Mouse (Mus musculus): ENCODE measurements around the gene Ifi213. TPM values are rescaled to one million over a fixed set of nuclear protein-coding genes. Genes with fewer than 3 reads are reported as not detected.
"Not testable (repeated sequence)": the region's sequence is repeated elsewhere in the genome, so short reads cannot be mapped to it uniquely, and the experiment has no call there.

Gene Ifi213
- polyA plus RNA-seq (2014; fragmentation: Nextera tagmentation; extraction: Ambion mirVana), result not detected in 2 replicates

GRCm38 (mm10) chr1:173598838-173599494 is at the start of gene Ifi213:
Ifi213 (minus strand) TSS chr1:173599274.
- H3K36me3 ChIP-seq (ENCODE audit: control insufficient read depth, insufficient read depth, low read length); H3K4me1 ChIP-seq (ENCODE audit: control insufficient read depth, insufficient read depth, low read length); H3K27ac ChIP-seq (ENCODE audit: low read length); H3K9me3 ChIP-seq (ENCODE audit: control insufficient read depth, low read depth, low read length); H3K27me3 ChIP-seq (ENCODE audit: control insufficient read depth, insufficient read depth, low read length); H3K4me3 ChIP-seq (ENCODE audit: low read depth, low read length); H3K4me2 ChIP-seq (replicated peaks; ENCODE audit: low read depth, low read length); ATAC-seq (ENCODE audit: insufficient number of reproducible peaks, insufficient read depth, low FRiP score, low read depth); H3K9ac ChIP-seq (replicated peaks; ENCODE audit: low read depth, low read length): not testable (repeated sequence)
- WGBS, result 63% methylated on average over 3 of the region's 3 CpGs

GRCm38 (mm10) chr1:173645393-173645792 is 46.3 kb upstream of the Ifi213 start:
- WGBS, result 75% methylated on average over 2 of the region's 2 CpGs
- no peak for ATAC-seq (ENCODE audit: insufficient number of reproducible peaks, insufficient read depth, low FRiP score, low read depth)
- H3K36me3 ChIP-seq (ENCODE audit: control insufficient read depth, insufficient read depth, low read length), result no peaks in the 10 kb centered on the region

GRCm38 (mm10) chr1:173633969-173634645 is 35.0 kb upstream of the Ifi213 start:
- no peak for ATAC-seq (ENCODE audit: insufficient number of reproducible peaks, insufficient read depth, low FRiP score, low read depth)
- Histone ChIP-seq H3K4me2 (replicated peaks; ENCODE audit: low read depth, low read length) (no peak overlapping the region), H3K27ac (ENCODE audit: low read length) (no peak overlapping the region), H3K27me3 (ENCODE audit: control insufficient read depth, insufficient read depth, low read length) (no peaks in the 10 kb centered on the region), H3K9me3 (ENCODE audit: control insufficient read depth, low read depth, low read length) (no peaks in the 10 kb centered on the region), H3K36me3 (ENCODE audit: control insufficient read depth, insufficient read depth, low read length) (no peaks in the 10 kb centered on the region), H3K4me3 (ENCODE audit: low read depth, low read length) (no peak overlapping the region), H3K9ac (replicated peaks; ENCODE audit: low read depth, low read length) (no peak overlapping the region), H3K4me1 (ENCODE audit: control insufficient read depth, insufficient read depth, low read length) (no peaks in the 10 kb centered on the region)
- WGBS, result 86% methylated on average over 5 of the region's 5 CpGs

More at GRCm38 (mm10) chr1:173645393-173645792, 46.3 kb upstream of the Ifi213 start:
- Histone ChIP-seq H3K4me1 (ENCODE audit: control insufficient read depth, insufficient read depth, low read length) (no peaks in the 10 kb centered on the region), H3K4me3 (ENCODE audit: low read depth, low read length) (no peak overlapping the region), H3K27me3 (ENCODE audit: control insufficient read depth, insufficient read depth, low read length) (no peaks in the 10 kb centered on the region), H3K4me2 (replicated peaks; ENCODE audit: low read depth, low read length) (no peak overlapping the region), H3K9ac (replicated peaks; ENCODE audit: low read depth, low read length) (no peak overlapping the region), H3K27ac (ENCODE audit: low read length) (no peak overlapping the region), H3K9me3 (ENCODE audit: control insufficient read depth, low read depth, low read length) (no peaks in the 10 kb centered on the region)

- not testable (repeated sequence) for H3K9me3 ChIP-seq (ENCODE audit: control insufficient read depth, low read depth, low read length); H3K4me1 ChIP-seq (ENCODE audit: control insufficient read depth, insufficient read depth, low read length); H3K36me3 ChIP-seq (ENCODE audit: control insufficient read depth, insufficient read depth, low read length); H3K4me3 ChIP-seq (ENCODE audit: low read depth, low read length); H3K27me3 ChIP-seq (ENCODE audit: control insufficient read depth, insufficient read depth, low read length); H3K9ac ChIP-seq (replicated peaks; ENCODE audit: low read depth, low read length); ATAC-seq (ENCODE audit: insufficient number of reproducible peaks, insufficient read depth, low FRiP score, low read depth); H3K27ac ChIP-seq (ENCODE audit: low read length); H3K4me2 ChIP-seq (replicated peaks; ENCODE audit: low read depth, low read length)
- 77% methylated on average over 2 of the region's 2 CpGs for WGBS
Measured at GRCm38 (mm10) chr1:173630622-173631021, 31.5 kb upstream of the Ifi213 start, which contains the start of gene Ifi209. Ifi209 (plus strand) TSS chr1:173630917.

- no peak overlapping the region for H3K9ac ChIP-seq (replicated peaks; ENCODE audit: low read depth, low read length)
- no peaks in the 10 kb centered on the region for H3K4me1 ChIP-seq (ENCODE audit: control insufficient read depth, insufficient read depth, low read length)
- ATAC-seq (ENCODE audit: insufficient number of reproducible peaks, insufficient read depth, low FRiP score, low read depth), result no peak
- H3K27ac ChIP-seq (ENCODE audit: low read length), result no peak overlapping the region
- WGBS, result 67% methylated on average over 2 of the region's 2 CpGs
- no peaks in the 10 kb centered on the region for H3K27me3 ChIP-seq (ENCODE audit: control insufficient read depth, insufficient read depth, low read length)
- no peak overlapping the region for H3K4me3 ChIP-seq (ENCODE audit: low read depth, low read length)
- no peaks in the 10 kb centered on the region for H3K9me3 ChIP-seq (ENCODE audit: control insufficient read depth, low read depth, low read length)
- H3K36me3 ChIP-seq (ENCODE audit: control insufficient read depth, insufficient read depth, low read length), result no peaks in the 10 kb centered on the region
- H3K4me2 ChIP-seq (replicated peaks; ENCODE audit: low read depth, low read length), result no peak overlapping the region
Measured at GRCm38 (mm10) chr1:173626686-173627085, 27.6 kb upstream of the Ifi213 start.

- WGBS, result 89% methylated on average over 2 of the region's 2 CpGs
- Histone ChIP-seq H3K9me3 (ENCODE audit: control insufficient read depth, low read depth, low read length) (no peaks in the 10 kb centered on the region), H3K4me2 (replicated peaks; ENCODE audit: low read depth, low read length) (no peak overlapping the region), H3K9ac (replicated peaks; ENCODE audit: low read depth, low read length) (no peak overlapping the region), H3K27ac (ENCODE audit: low read length) (no peak overlapping the region), H3K27me3 (ENCODE audit: control insufficient read depth, insufficient read depth, low read length) (no peaks in the 10 kb centered on the region), H3K36me3 (ENCODE audit: control insufficient read depth, insufficient read depth, low read length) (no peaks in the 10 kb centered on the region), H3K4me3 (ENCODE audit: low read depth, low read length) (no peak overlapping the region), H3K4me1 (ENCODE audit: control insufficient read depth, insufficient read depth, low read length) (no peaks in the 10 kb centered on the region)
- no peak for ATAC-seq (ENCODE audit: insufficient number of reproducible peaks, insufficient read depth, low FRiP score, low read depth)
Measured at GRCm38 (mm10) chr1:173624052-173624451, 25.0 kb upstream of the Ifi213 start.

GRCm38 (mm10) chr1:173622216-173622615 is 23.1 kb upstream of the Ifi213 start:
- H3K27ac ChIP-seq (ENCODE audit: low read length); H3K4me2 ChIP-seq (replicated peaks; ENCODE audit: low read depth, low read length); H3K9me3 ChIP-seq (ENCODE audit: control insufficient read depth, low read depth, low read length); H3K27me3 ChIP-seq (ENCODE audit: control insufficient read depth, insufficient read depth, low read length); ATAC-seq (ENCODE audit: insufficient number of reproducible peaks, insufficient read depth, low FRiP score, low read depth); H3K4me1 ChIP-seq (ENCODE audit: control insufficient read depth, insufficient read depth, low read length); H3K9ac ChIP-seq (replicated peaks; ENCODE audit: low read depth, low read length); H3K4me3 ChIP-seq (ENCODE audit: low read depth, low read length); H3K36me3 ChIP-seq (ENCODE audit: control insufficient read depth, insufficient read depth, low read length): not testable (repeated sequence)
- WGBS, result 82% methylated on average over 2 of the region's 2 CpGs

GRCm38 (mm10) chr1:173610291-173610690 is 11.2 kb upstream of the Ifi213 start:
- not testable (repeated sequence) for H3K4me2 ChIP-seq (replicated peaks; ENCODE audit: low read depth, low read length); ATAC-seq (ENCODE audit: insufficient number of reproducible peaks, insufficient read depth, low FRiP score, low read depth); H3K36me3 ChIP-seq (ENCODE audit: control insufficient read depth, insufficient read depth, low read length); H3K4me3 ChIP-seq (ENCODE audit: low read depth, low read length); H3K4me1 ChIP-seq (ENCODE audit: control insufficient read depth, insufficient read depth, low read length); H3K9ac ChIP-seq (replicated peaks; ENCODE audit: low read depth, low read length); H3K9me3 ChIP-seq (ENCODE audit: control insufficient read depth, low read depth, low read length); H3K27me3 ChIP-seq (ENCODE audit: control insufficient read depth, insufficient read depth, low read length); H3K27ac ChIP-seq (ENCODE audit: low read length)
- WGBS, result 73% methylated on average over 3 of the region's 3 CpGs

Data from stomach, embryonic 14.5 days (tissue).